Mouse (Mus musculus): Measurements from ENCODE around the gene Sptb.
A peak's percentile ranks its signal among the peaks of the same experiment; 100 is the strongest.

Sptb gene

GRCm38 (mm10) chr12:76545786-76546370, 164.5 kb downstream of the Sptb start:
- no peak for DNase-seq (ENCODE audit: low read depth, low spot score)

GRCm38 (mm10) chr12:76541879-76542278, 168.5 kb downstream of the Sptb start:
- no peak for DNase-seq (ENCODE audit: low read depth, low spot score)

GRCm38 (mm10) chr12:76541475-76541874, 168.9 kb downstream of the Sptb start:
- no peak for DNase-seq (ENCODE audit: low read depth, low spot score)

GRCm38 (mm10) chr12:76540701-76541221, 169.6 kb downstream of the Sptb start:
- DNase-seq (ENCODE audit: low read depth, low spot score) = no peak

- no peak for DNase-seq (ENCODE audit: low read depth, low spot score)
These were observed 170.2 kb downstream of the Sptb start for GRCm38 (mm10) chr12:76540169-76540568.

DNA sequence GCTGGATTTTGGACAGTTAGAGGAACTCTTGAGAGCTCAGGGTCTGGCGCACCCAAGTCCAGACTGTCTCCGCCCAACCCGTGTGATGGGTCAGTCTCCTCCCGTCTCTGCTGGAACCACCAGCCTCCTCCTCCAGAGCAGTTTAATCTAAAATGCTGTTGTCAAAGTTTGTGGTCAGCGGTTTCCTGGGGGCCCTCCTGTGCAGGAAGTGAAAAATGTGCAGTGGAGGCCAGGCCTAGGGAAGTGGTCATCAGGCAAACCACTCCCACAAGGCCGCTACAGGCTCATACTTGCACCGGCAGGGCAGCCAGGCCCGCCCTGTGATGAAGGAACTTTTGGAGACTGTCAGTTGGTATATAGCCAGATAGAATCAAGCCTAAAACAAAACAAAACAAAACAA, 172.9 kb downstream of the Sptb start:
- DNase-seq (ENCODE audit: low read depth, low spot score) = no peak

- no peak for DNase-seq (ENCODE audit: low read depth, low spot score)
These were observed 173.7 kb downstream of the Sptb start for GRCm38 (mm10) chr12:76536591-76537153.

- no peak for DNase-seq (ENCODE audit: low read depth, low spot score)
These were observed 174.9 kb downstream of the Sptb start for GRCm38 (mm10) chr12:76535471-76535900.

- no peak for DNase-seq (ENCODE audit: low read depth, low spot score)
These were observed 175.6 kb downstream of the Sptb start for GRCm38 (mm10) chr12:76534641-76535283.

- no peak for DNase-seq (ENCODE audit: low read depth, low spot score)
These were observed 176.1 kb downstream of the Sptb start for GRCm38 (mm10) chr12:76534233-76534632.

DNA sequence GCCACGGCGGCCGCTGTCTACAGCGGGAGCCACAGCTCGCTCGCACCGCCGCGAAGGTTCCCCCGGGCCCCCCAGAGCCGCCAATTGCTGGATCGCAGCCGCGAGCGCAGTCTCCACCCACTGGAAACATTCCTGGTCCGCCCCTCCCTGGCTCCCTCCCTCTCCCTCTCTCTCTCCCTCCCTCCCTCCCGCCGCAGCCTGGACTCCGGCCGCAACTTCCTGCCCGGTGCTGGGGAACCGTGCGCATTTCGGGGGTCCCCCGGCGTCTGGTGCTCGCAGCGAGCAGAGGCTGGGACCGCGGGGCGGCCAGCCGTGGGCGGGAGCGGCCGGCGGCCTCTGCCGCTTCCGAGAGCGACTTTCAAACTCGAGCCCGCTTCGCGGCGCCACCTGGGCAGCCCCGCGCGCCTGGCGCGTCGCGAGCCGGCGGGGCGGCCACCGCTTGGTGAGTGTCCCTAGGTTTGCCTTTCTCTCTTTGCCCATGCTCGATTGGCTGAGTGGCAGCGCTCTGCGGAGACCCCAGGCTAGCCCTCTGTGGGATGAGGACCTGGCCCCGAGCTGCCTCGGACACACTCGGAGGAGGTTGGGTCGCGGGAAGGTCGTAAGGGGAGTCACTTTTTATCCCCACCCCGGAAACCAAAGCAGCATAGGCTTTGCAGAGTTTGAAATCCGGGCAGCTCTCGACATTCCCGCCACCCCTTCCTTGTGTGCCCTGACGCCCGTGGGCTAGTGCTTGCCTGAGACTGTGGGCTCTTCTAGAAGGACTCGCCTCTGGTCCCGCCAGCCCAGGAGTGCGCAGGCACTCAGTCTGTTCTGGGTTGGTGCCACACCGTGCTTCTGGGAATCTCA, 176.7 kb downstream of the Sptb start:
- DNase-seq (ENCODE audit: low read depth, low spot score) = peak; percentile 68

DNA sequence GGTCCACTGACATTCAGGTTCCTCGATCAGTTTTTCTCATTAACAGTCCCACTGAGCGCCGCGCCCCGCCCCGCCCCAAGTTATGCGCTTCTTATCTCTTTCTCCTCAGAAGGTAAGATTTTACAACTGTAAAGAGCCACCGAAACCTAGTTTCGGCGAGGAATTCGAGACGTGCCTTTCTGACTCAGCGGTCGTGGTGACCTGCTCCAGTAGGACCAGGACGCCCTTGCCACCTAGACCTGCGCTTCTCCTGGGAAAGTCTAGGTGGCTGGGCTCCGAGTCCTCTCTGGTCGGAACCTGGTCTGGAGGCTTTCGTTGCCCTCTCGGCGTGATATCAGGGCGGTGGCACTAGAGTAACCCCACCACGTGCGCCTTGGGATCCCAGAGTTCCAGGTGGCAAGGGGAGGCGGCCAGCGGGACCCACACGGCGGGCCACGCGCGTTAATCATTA, 177.4 kb downstream of the Sptb start:
- DNase-seq (ENCODE audit: low read depth, low spot score) = no peak

DNA sequence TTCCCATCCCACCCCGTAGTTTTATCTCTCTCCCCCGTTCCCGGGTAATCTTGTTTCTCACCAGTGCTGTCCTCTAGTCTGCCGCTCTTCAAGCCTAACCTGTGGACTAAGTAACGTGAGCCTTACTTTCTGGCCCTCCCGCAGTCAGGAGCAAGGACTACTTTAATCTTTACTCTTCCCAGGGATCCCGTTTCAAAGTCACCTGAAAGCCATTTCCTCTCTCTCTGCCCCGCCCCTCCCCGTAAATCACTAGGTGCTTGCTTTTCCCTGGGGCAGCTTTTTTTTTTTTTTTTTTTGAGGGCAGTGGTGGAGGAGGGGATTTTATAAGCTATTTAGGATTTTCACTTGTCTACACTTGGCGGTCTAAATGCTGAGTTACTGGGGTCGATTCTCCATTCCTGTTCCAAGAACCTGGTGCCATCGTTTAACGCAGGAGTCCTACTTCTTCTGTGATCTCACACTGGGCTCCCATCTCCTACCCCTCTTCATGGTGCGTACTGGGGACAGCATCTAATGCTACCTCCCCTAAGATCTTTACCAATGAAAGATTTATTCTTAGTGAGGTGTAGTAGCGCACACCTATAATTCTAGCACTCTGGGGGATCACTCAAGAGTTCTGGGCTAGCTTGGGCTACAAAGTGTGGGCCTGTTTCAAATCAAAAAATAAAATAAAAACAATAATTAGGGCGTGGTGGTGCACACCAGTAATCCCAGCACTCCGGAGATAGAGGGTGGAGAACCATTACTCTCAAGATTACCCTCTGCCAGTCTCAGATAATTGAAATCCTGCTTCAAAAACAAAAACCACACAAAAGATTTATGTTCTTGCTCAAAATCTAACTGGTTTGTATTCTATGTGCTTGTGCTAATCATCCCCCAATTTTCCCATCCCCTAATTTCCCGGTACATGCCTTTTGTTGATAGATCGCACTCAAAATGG, 178.1 kb downstream of the Sptb start:
- peak; percentile 67 for DNase-seq (ENCODE audit: low read depth, low spot score)

GRCm38 (mm10) chr12:76530580-76531139, 179.7 kb downstream of the Sptb start, which contains the start of gene Plekhg3:
TSS of gene Plekhg3 (plus strand) at chr12:76530891.
- DNase-seq (ENCODE audit: low read depth, low spot score) = no peak
